Mouse (Mus musculus): ENCODE results near the gene Prpf8. TPM values are rescaled to one million over a fixed set of nuclear protein-coding genes. Genes with fewer than 3 reads are reported as not detected.

Prpf8 gene
- 256 and 338 TPM in 2 replicates for total RNA-seq (2012; rRNA removed)

- peak; percentile 96 for DNase-seq (ENCODE audit: low read depth, low spot score)
- H3K9ac ChIP-seq (ENCODE audit: insufficient read depth, low read depth, low read length, poor library complexity, severe bottlenecking): peak within 1 kb of the TSS; percentile 99
- no peak for TF ChIP-seq MAFK (IDR thresholded peaks at IDR 0.05; ENCODE audit: insufficient read depth, low read depth, low read length)
- peak; percentile 86 for TF ChIP-seq CHD2 (IDR thresholded peaks at IDR 0.05; ENCODE audit: low read depth, low read length)
- TF ChIP-seq HCFC1 (IDR thresholded peaks at IDR 0.05; ENCODE audit: borderline replicate concordance, insufficient read depth, low read length): peak; percentile 77
- in situ Hi-C loops (cut with MboI; ENCODE audit: low sequenced_read_pairs in 2 of 2, unreplicated experiment in 2 of 2): loop anchor here in 1 of 2 experiments (25.0 kb wide), 1 partner anchor 824 kb away; no protein-coding TSS in a partner anchor
- H3K4me3 ChIP-seq (ENCODE audit: insufficient read depth in 1 of 2, low read depth in 1 of 2, low read length in 2 of 2, poor library complexity in 1 of 2, severe bottlenecking in 1 of 2): peak within 1 kb of the TSS; percentile 96 to 98
- peak within 1 kb of the TSS; percentile 77 for H3K27ac ChIP-seq (ENCODE audit: insufficient read depth, low read depth, low read length, poor library complexity, severe bottlenecking)
- H3K4me1 ChIP-seq (ENCODE audit: control insufficient read depth in 2 of 2, insufficient read depth in 2 of 2, low read length in 2 of 2, poor library complexity in 1 of 2): peaks cover 2 to 4% of the 10 kb centered on the region in 2 experiments; a peak in 3 of 4 replicates
- H3K36me3 ChIP-seq (ENCODE audit: control insufficient read depth, insufficient read depth, low read length, poor library complexity, severe bottlenecking): peaks cover 26% of the 10 kb centered on the region
- H3K9me3 ChIP-seq (ENCODE audit: control insufficient read depth, insufficient read depth, low read depth, low read length): no peaks in the 10 kb centered on the region
These were observed at the start of gene Prpf8 for GRCm38 (mm10) chr11:75486601-75487285. Prpf8 (plus strand) TSS chr11:75486816.

GRCm38 (mm10) chr11:75438194-75438593 is 48.4 kb upstream of the Prpf8 start:
- no peak overlapping the region for H3K27ac ChIP-seq (ENCODE audit: insufficient read depth, low read depth, low read length, poor library complexity, severe bottlenecking)
- TF ChIP-seq MAFK (IDR thresholded peaks at IDR 0.05; ENCODE audit: insufficient read depth, low read depth, low read length) (no peak), CHD2 (IDR thresholded peaks at IDR 0.05; ENCODE audit: low read depth, low read length) (no peak), HCFC1 (IDR thresholded peaks at IDR 0.05; ENCODE audit: borderline replicate concordance, insufficient read depth, low read length) (no peak), ZNF384 (IDR thresholded peaks at IDR 0.05; ENCODE audit: low read depth, low read length) (no peak), ZC3H11A (IDR thresholded peaks at IDR 0.05; ENCODE audit: borderline replicate concordance, low read depth, low read length) (no peak)
- no peak overlapping the region for H3K9ac ChIP-seq (ENCODE audit: insufficient read depth, low read depth, low read length, poor library complexity, severe bottlenecking)
- in situ Hi-C loops (cut with MboI; ENCODE audit: low sequenced_read_pairs in 2 of 2, unreplicated experiment in 2 of 2): no loop called here
- H3K4me3 ChIP-seq (ENCODE audit: insufficient read depth in 1 of 2, low read depth in 1 of 2, low read length in 2 of 2, poor library complexity in 1 of 2, severe bottlenecking in 1 of 2): no peak overlapping the region
- DNase-seq (ENCODE audit: low read depth, low spot score): no peak
- no peaks in the 10 kb centered on the region for H3K36me3 ChIP-seq (ENCODE audit: control insufficient read depth, insufficient read depth, low read length, poor library complexity, severe bottlenecking)
- no peaks in the 10 kb centered on the region for H3K4me1 ChIP-seq (ENCODE audit: control insufficient read depth in 2 of 2, insufficient read depth in 2 of 2, low read length in 2 of 2, poor library complexity in 1 of 2)
- H3K9me3 ChIP-seq (ENCODE audit: control insufficient read depth, insufficient read depth, low read depth, low read length): no peaks in the 10 kb centered on the region

- DNase-seq (ENCODE audit: low read depth, low spot score): no peak
- H3K9ac ChIP-seq (ENCODE audit: insufficient read depth, low read depth, low read length, poor library complexity, severe bottlenecking): no peak overlapping the region
- no peak overlapping the region for H3K4me3 ChIP-seq (ENCODE audit: insufficient read depth in 1 of 2, low read depth in 1 of 2, low read length in 2 of 2, poor library complexity in 1 of 2, severe bottlenecking in 1 of 2)
- no peaks in the 10 kb centered on the region for H3K36me3 ChIP-seq (ENCODE audit: control insufficient read depth, insufficient read depth, low read length, poor library complexity, severe bottlenecking)
- H3K27ac ChIP-seq (ENCODE audit: insufficient read depth, low read depth, low read length, poor library complexity, severe bottlenecking): no peak overlapping the region
- TF ChIP-seq HCFC1 (IDR thresholded peaks at IDR 0.05; ENCODE audit: borderline replicate concordance, insufficient read depth, low read length) (no peak), ZC3H11A (IDR thresholded peaks at IDR 0.05; ENCODE audit: borderline replicate concordance, low read depth, low read length) (no peak)
- H3K4me1 ChIP-seq (ENCODE audit: control insufficient read depth in 2 of 2, insufficient read depth in 2 of 2, low read length in 2 of 2, poor library complexity in 1 of 2): peaks cover 0 to 1% of the 10 kb centered on the region in 2 experiments; a peak in 1 of 4 replicates
- no peaks in the 10 kb centered on the region for H3K9me3 ChIP-seq (ENCODE audit: control insufficient read depth, insufficient read depth, low read depth, low read length)
- in situ Hi-C loops (cut with MboI; ENCODE audit: low sequenced_read_pairs in 2 of 2, unreplicated experiment in 2 of 2): no loop called here
These were observed 47.8 kb upstream of the Prpf8 start for GRCm38 (mm10) chr11:75438804-75439203.

- Histone ChIP-seq H3K9me3 (ENCODE audit: control insufficient read depth, insufficient read depth, low read depth, low read length) (no peaks in the 10 kb centered on the region), H3K36me3 (ENCODE audit: control insufficient read depth, insufficient read depth, low read length, poor library complexity, severe bottlenecking) (no peaks in the 10 kb centered on the region), H3K4me1 (ENCODE audit: control insufficient read depth in 2 of 2, insufficient read depth in 2 of 2, low read length in 2 of 2, poor library complexity in 1 of 2) (peaks cover 0 to 3% of the 10 kb centered on the region in 2 experiments; a peak in 1 of 4 replicates), H3K4me3 (ENCODE audit: insufficient read depth in 1 of 2, low read depth in 1 of 2, low read length in 2 of 2, poor library complexity in 1 of 2, severe bottlenecking in 1 of 2) (no peak within 1 kb of the TSS), H3K9ac (ENCODE audit: insufficient read depth, low read depth, low read length, poor library complexity, severe bottlenecking) (no peak within 1 kb of the TSS), H3K27ac (ENCODE audit: insufficient read depth, low read depth, low read length, poor library complexity, severe bottlenecking) (no peak within 1 kb of the TSS)
- no peak for DNase-seq (ENCODE audit: low read depth, low spot score)
- in situ Hi-C loops (cut with MboI; ENCODE audit: low sequenced_read_pairs in 2 of 2, unreplicated experiment in 2 of 2): no loop called here
- no peak for TF ChIP-seq ZC3H11A (IDR thresholded peaks at IDR 0.05; ENCODE audit: borderline replicate concordance, low read depth, low read length)
These were observed 47.3 kb upstream of the Prpf8 start, which contains the start of gene Serpinf2 for GRCm38 (mm10) chr11:75439363-75439762. Serpinf2 (minus strand) TSS chr11:75439591.

- TF ChIP-seq ZNF384 (IDR thresholded peaks at IDR 0.05; ENCODE audit: low read depth, low read length): no peak
- no peak for TF ChIP-seq HCFC1 (IDR thresholded peaks at IDR 0.05; ENCODE audit: borderline replicate concordance, insufficient read depth, low read length)
- no peak for TF ChIP-seq CHD2 (IDR thresholded peaks at IDR 0.05; ENCODE audit: low read depth, low read length)
- TF ChIP-seq ZC3H11A (IDR thresholded peaks at IDR 0.05; ENCODE audit: borderline replicate concordance, low read depth, low read length): no peak
- Histone ChIP-seq H3K36me3 (ENCODE audit: control insufficient read depth, insufficient read depth, low read length, poor library complexity, severe bottlenecking) (no peaks in the 10 kb centered on the region), H3K9me3 (ENCODE audit: control insufficient read depth, insufficient read depth, low read depth, low read length) (no peaks in the 10 kb centered on the region), H3K27ac (ENCODE audit: insufficient read depth, low read depth, low read length, poor library complexity, severe bottlenecking) (no peak overlapping the region), H3K4me1 (ENCODE audit: control insufficient read depth in 2 of 2, insufficient read depth in 2 of 2, low read length in 2 of 2, poor library complexity in 1 of 2) (peaks cover 0 to 3% of the 10 kb centered on the region in 2 experiments; a peak in 1 of 4 replicates), H3K4me3 (ENCODE audit: insufficient read depth in 1 of 2, low read depth in 1 of 2, low read length in 2 of 2, poor library complexity in 1 of 2, severe bottlenecking in 1 of 2) (no peak overlapping the region), H3K9ac (ENCODE audit: insufficient read depth, low read depth, low read length, poor library complexity, severe bottlenecking) (no peak overlapping the region)
- no peak for DNase-seq (ENCODE audit: low read depth, low spot score)
- in situ Hi-C loops (cut with MboI; ENCODE audit: low sequenced_read_pairs in 2 of 2, unreplicated experiment in 2 of 2): no loop called here
These were observed 46.7 kb upstream of the Prpf8 start for GRCm38 (mm10) chr11:75439951-75440350.
